Mouse (Mus musculus): ENCODE results near the gene Hltf. TPM values are rescaled to one million over a fixed set of nuclear protein-coding genes. Genes with fewer than 3 reads are reported as not detected.

Hltf gene
- polyA plus RNA-seq, 1 experiment: 2.0 TPM

DNA sequence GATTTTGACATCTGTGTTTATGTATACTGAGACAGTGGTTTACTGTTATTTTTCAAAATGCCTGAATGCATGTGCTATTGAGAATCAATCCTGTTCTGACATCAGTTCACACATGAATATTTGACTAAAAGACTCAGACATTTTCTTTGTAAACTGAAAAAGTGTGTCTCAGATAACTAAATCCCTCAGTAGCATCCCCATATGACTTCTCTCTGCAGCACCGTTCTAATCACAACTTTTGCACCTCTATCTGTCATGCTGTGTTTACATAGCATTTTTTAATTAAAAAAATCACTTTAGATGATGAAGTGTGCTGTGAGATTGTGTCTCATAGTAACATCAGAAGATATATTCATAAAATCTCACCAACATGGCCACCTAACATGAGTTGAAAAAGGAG, 109.9 kb downstream of the Hltf start:
- TF ChIP-seq GATA1 (IDR thresholded peaks at IDR 0.05; ENCODE audit: borderline replicate concordance, low read length) (no peak), FLI1 (IDR thresholded peaks at IDR 0.05; ENCODE audit: low read length) (no peak)
- peaks cover 6% of the 10 kb centered on the region; the same call in 1 of the 2 replicates for H3K4me1 ChIP-seq
- H3K27me3 ChIP-seq (replicated peaks): no peaks in the 10 kb centered on the region
- no peaks in the 10 kb centered on the region for H3K36me3 ChIP-seq (replicated peaks; ENCODE audit: low read length)
- H3K4me3 ChIP-seq (replicated peaks): no peak overlapping the region
- peaks cover 2% of the 10 kb centered on the region for H3K9me3 ChIP-seq

Other genes starting within 250 kb of the Hltf start
- gene Cp, start 100.8 kb upstream of the Hltf start, polyA plus RNA-seq (2012; ENCODE audit: insufficient read depth, low replicate concordance): 0.16 TPM in 1 of 2 replicates, not detected in the other
- 0.38 TPM in 1 of 2 replicates, not detected in the other for gene Hps3, start 22.5 kb upstream of the Hltf start, polyA plus RNA-seq (2012; ENCODE audit: insufficient read depth, low replicate concordance)
- gene Gyg, start 97.5 kb downstream of the Hltf start, polyA plus RNA-seq (2012; ENCODE audit: insufficient read depth, low replicate concordance): 10.6 and 14.8 TPM in 2 replicates
- gene Cpa3, start 184.4 kb downstream of the Hltf start, polyA plus RNA-seq (2012; ENCODE audit: insufficient read depth, low replicate concordance): 5.4 TPM in 1 of 2 replicates, not detected in the other
- gene Cpb1, start 217.9 kb downstream of the Hltf start, polyA plus RNA-seq (2012; ENCODE audit: insufficient read depth, low replicate concordance): not detected in 2 replicates

Data from megakaryocyte, embryonic 14.5 days (primary cell).